11 mouse cellular contexts compared by ENCODE assay signal in genomic region chr3:152552641-152553040, GRCm38 (mm10).
"Had no signal": no experiment of that assay in that cellular context is flagged by ENCODE, and none has a peak within 500 bp of the region (broad histone marks: within the 10 kb centered on the region; RNA-seq: fewer than 3 reads in every experiment).

No protein-coding gene starts in this region.

- DNase-seq: kidney, adult 2 months; kidney, postnatal 14 days; kidney, postnatal 4 days; layer of hippocampus, adult 9-11 months; layer of hippocampus, postnatal 36 days; lung, adult 18-20 months; lung, postnatal 10 days; right cerebral cortex, adult 18-20 months; right cerebral cortex, postnatal 14 days; right cerebral cortex, postnatal 4 days; thymus, postnatal 25 days had no signal
